Mouse (Mus musculus) T-helper 17 cell (primary cell): Measurements from ENCODE around the gene Gm20388.
"Not testable (repeated sequence)": the region's sequence is repeated elsewhere in the genome, so short reads cannot be mapped to it uniquely, and the experiment has no call there.

Experiments
- in situ Hi-C, 2 experiments: fragments of 300-600 bp; cut with MboI, MseI; formaldehyde crosslinking; loops; 1 replicate in 1 of 2; 2 replicates in 1 of 2; pipeline ENCODE4 v1.15.1; 2025; ENCODE audit warnings: high pct_unique_total_duplicates in 2 of 2

Gene Gm20388

GRCm38 (mm10) chr8:120361301-120361700 lies 450.7 kb downstream of the Gm20388 start:
- in situ Hi-C loops: loop anchor here (5.0 kb wide), 2 partner anchors 34 to 39 kb away; no protein-coding TSS in a partner anchor

DNA sequence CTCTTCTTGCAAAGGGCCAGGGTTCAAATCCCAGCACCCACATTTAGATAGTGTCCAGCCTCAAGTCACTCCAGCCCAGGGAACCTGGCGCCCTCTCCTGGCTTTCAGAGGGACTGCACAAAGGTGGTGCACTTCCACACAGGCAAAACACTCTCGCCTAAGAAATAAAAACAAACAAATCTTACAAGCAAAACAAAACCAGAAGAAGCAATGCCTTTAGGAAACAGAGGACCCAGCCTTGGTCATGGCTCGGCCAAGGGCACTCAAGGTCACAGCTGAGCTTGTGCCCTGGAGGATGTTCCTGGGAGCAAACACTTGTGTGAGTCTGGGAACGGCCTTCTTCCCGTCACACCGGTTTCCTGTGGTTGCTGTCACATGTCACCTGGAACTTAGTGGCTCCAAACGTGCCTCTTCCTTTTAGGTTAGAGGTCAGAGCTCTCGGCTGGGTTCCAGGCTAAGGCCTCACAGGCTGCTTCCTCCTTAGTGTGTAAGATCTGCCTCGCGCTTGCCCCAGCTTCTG lies 453.0 kb downstream of the Gm20388 start:
- in situ Hi-C loops: loop anchor here (5.0 kb wide), 2 partner anchors 36 to 41 kb away; no protein-coding TSS in a partner anchor

- in situ Hi-C loops: loop anchor here (5.0 kb wide), 2 partner anchors 37 to 42 kb away; no protein-coding TSS in a partner anchor
Measured at GRCm38 (mm10) chr8:120364093-120364725, 453.6 kb downstream of the Gm20388 start.

DNA sequence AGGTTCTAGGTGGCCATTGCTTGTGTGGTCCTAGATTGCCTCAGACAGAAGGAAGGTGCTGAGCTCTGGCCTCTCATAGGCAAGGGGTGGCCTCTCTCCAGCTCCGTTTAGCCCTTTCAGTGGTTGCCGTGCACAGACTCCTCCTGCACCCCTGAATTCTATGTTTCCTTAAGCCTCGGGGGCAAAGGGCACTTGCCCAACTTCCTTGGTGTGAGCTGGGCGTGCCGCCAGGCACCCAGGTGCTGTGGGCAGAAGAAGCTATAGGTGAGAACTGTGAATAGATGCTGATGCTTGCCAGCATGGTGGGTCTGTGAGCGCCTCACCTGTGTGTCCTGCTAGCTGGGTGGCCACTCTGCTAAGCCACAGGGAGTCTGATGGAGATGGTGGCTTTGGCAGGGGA lies 456.2 kb downstream of the Gm20388 start:
- in situ Hi-C loops: no loop called here

GRCm38 (mm10) chr8:120368191-120368590 lies 457.6 kb downstream of the Gm20388 start:
- in situ Hi-C loops: not testable (repeated sequence)

DNA sequence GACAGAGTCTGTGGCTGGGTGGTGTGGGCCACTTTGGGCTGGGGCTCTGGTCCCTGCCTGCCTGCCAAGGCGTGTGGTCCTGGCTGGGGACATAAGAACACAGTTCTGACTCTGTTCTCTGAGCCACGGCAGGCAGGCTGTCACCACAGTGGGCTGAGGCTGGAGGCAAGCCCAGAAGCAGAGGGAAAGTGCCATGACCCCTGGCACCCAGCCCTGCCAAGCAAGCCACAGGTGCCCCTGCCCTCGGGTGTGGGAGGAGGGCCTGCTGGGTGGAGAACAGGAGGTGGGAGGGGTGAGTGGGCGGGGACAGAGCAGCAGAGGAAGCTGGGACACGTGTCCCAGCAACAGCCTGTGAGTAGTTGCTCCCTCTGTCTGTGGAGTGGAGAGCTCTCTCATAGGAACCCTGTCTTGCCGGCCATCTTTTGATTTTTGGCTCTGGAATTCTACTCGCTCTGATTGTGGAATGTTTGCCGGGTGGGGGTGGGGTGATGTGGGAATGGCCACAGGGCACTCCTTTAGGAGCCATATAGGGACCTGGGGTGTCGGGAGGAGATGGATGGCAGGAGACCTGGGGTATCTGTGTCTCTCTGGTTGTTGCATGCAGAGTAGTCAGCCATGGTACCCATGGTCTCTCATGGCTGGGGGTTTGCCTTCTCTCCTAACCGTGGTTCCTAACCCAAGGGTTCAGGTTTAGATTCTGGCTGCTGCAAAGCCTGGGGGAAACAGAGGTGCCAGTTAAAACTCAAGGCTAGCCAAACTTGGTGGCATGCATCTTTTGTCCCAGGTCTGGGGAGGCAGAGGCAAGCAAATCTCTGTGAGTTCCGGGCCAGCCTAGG lies 458.4 kb downstream of the Gm20388 start:
- in situ Hi-C loops: no loop called here

- in situ Hi-C loops: no loop called here
Measured at GRCm38 (mm10) chr8:120369956-120370355, 459.3 kb downstream of the Gm20388 start.

DNA sequence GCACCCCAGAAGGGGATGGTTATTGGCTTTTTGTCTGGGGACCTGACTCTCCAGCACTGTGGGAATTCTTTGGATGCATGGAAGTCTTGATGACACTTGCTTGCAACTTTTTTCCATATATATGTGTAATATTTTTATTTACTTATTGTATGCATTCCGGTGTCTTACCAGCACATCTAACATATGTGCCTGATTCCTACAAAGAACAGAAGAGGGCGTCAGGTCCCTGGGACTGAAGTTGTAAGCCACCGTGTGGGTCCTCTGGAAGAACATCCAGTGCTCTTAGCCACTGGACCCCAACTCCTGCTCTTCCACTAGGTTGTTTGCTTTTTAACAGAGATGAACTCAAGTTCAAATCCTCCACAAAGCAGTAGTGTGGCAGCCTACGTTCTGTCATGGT lies 459.8 kb downstream of the Gm20388 start:
- in situ Hi-C loops: no loop called here

DNA sequence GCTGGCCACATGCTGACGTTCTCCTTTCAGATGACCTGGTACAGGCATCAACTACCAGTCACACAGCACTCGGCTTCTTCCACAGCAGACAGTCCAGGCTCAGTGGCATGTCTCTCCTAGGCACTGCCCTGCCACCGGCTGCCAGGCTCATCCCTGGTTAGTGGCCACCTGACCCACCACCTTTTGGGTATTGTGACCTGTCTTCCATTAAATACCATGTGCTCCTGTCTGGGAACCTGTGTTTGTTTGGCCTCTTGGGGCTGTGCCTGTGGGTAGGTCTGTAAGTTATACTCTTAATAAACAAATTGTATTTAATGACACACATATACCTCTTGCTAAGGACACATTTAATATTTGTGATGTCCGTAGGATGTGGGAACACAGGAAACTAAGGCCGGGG lies 460.5 kb downstream of the Gm20388 start:
- in situ Hi-C loops: no loop called here

DNA sequence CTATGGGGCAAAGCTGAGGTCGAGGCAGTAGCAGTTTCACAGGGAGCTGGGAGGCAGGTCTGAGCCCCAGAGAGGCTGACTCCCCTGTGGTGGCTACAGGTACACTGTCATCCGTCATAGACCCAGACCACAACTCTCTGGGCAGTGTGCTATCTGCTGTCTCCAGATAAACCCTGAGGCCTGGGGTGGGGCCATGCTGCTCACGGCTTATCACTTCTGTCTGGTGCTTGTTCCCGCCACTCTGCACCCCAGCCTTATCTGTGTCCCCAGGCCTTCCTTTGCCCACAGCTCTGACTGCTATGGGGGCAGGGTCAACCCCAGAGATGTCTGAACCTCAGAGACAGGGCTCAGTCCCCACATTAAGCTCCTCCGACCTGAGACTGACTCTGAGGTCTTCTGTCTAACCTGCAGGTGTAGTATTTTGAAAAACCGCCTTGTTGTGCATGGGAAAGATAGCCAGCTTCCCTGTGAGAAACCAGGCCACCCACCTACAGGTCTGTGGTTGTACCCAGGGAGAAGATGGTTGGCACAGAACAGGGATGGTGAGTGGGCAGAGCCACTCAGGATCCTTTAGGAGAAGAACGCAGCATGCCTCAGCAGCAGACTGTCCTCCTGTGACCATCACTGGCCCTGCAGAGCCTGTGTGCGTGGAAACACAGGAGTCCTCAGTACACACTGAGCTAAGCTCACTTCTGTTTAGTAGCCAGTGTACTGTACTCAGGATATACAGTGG lies 461.2 kb downstream of the Gm20388 start:
- in situ Hi-C loops: no loop called here

DNA sequence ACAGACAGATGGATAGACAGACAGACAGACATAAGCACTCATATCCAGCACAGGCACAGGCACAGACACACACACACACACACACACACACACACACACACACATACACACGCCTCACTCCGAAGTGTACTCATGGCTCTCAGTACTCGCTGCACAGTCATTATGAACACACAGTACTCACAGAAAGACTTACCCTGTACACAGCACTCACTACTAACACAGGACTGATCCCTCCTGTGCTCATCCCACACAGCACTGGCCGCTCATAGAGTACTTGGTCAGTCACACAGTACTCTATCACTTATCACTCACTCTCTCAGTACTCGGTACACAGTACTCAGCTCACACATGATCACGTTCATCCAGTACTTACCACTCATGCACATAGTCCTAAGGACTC lies 462.0 kb downstream of the Gm20388 start:
- in situ Hi-C loops: no loop called here

- in situ Hi-C loops: no loop called here
Measured at GRCm38 (mm10) chr8:120373621-120374020, 463.0 kb downstream of the Gm20388 start.

- in situ Hi-C loops: no loop called here
Measured at GRCm38 (mm10) chr8:120374070-120374469, 463.4 kb downstream of the Gm20388 start.

GRCm38 (mm10) chr8:120374514-120374913 lies 463.9 kb downstream of the Gm20388 start:
- in situ Hi-C loops: no loop called here

- in situ Hi-C loops: no loop called here
Measured at GRCm38 (mm10) chr8:120375170-120375569, 464.5 kb downstream of the Gm20388 start.

DNA sequence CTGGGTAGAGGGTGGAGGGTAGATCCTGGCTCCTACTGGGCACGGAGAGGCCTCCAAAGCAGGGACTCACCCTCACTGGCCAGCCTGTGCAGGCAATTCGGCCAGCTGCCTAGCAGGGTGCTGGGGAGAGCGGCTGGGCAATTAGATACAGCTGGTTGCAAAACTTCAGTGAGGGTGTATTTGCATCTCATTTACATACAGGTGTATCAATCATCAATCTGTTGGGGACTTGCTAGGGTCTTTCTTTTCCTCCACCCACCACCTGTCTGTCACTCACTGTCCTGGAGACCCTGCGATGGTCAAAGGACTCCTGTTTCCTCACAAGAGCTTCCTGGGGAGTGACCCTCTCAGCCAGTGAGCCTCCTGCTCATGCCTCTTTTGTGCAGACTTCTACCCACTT lies 465.6 kb downstream of the Gm20388 start:
- in situ Hi-C loops: no loop called here

GRCm38 (mm10) chr8:120376847-120377802 lies 466.5 kb downstream of the Gm20388 start:
- in situ Hi-C loops: no loop called here

DNA sequence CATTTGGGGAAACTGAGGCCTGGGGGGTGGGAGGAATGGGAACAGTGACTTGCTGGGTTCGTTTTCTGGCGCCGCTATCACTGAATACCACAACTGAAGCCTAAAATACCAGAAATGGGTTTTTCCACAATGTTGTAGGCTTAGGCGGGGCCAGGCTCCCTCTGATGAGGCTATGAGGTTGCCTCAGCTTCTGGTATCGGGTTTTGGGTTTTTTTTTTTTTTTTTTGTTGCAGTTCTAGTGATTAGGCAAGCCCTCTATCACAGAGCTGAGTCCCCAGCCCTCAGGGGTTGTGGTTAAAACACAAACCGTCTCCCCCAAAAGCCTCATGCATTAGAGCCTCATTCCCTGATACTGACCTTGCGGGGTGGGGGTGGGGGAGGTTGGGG lies 467.2 kb downstream of the Gm20388 start:
- in situ Hi-C loops: no loop called here

DNA sequence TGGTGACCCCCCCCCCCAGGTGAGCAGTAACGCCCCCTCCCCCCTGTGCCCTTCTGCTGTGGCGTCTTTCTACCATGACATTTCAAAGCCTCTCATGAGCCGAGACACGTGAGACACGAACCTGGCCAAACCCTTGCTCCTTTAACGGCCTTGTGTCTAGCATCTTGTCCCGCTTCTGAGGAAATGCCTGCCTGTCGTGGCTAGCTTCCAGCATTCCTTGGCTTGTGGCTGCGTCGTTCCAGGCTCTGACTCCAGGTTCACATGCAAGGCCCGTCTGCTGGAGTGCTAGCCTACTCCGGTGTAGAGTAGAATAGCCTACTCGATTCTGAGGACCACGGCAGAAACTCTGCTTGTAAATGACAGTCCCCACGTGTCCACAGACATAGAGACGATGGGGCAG lies 467.7 kb downstream of the Gm20388 start:
- in situ Hi-C loops: no loop called here

DNA sequence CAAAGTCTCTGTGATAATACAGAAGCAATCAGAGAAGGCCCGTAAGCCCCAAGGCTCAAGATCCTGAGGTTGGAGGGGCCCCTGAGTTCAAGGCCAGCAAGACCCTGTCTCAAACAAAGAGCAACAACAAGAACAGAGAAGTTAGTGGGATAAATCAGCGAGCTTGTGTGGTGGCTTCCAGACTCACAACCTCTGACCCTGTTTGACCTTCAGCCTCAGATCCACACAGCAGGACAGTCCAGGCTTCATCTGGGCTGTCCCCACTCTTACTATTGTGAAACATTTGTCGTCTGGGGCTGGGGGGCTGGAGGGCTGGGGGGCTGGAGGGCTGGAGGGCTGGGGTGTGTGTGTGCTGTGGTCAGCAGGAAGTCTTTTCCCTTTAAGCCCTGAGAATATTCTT lies 468.4 kb downstream of the Gm20388 start:
- in situ Hi-C loops: no loop called here

DNA sequence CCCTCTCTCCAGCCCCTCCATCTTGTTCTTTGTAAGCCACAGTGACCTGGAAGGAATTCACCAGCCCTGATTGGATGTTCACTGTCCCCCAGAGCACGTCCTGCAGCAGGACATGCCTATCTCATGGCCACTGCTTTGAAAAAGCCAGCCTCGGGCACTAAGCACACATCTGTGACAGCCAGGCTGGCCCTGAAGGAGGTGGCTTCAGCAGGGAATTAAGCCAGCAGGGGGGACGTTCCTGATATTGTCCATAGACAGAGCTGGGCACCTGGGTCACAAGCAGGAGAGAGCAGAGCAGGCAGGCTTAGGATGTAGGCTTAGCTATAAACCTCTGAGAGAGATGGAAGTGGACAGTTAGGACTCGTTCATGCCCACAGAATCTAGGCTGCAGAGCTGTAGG lies 471.2 kb downstream of the Gm20388 start:
- in situ Hi-C loops: no loop called here
